Mouse (Mus musculus) myocyte (in vitro differentiated cells): ENCODE results near the gene Zfpm1.

Source experiments
- CEBPB ChIP-seq: IDR thresholded peaks from 2 replicates; pipeline ENCODE4 v1.6.1; 2011; ENCODE audit warnings: mild to moderate bottlenecking, moderate library complexity; ENCODE audit not compliant: poor library complexity, insufficient read depth, severe bottlenecking
- E2F4 ChIP-seq: IDR thresholded peaks from one replicate; pipeline ENCODE4 v1.6.1; 2011; ENCODE audit warnings: mild to moderate bottlenecking, control low read depth, moderate library complexity; ENCODE audit not compliant: insufficient read depth
- MYOD1 ChIP-seq, 3 experiments: IDR thresholded peaks; one replicate each; pipeline ENCODE4 v1.6.1; 2011; ENCODE audit warnings: control low read depth in 2 of 3, low read depth in 2 of 3, mild to moderate bottlenecking in 2 of 3, moderate library complexity in 1 of 3; ENCODE audit not compliant: insufficient read length in 2 of 3, control insufficient read depth in 1 of 3
- MYOG ChIP-seq, 3 experiments: IDR thresholded peaks; one replicate each; pipeline ENCODE4 v1.6.1; 2011; ENCODE audit warnings: control low read depth in 2 of 3, low read depth in 2 of 3, mild to moderate bottlenecking in 2 of 3; ENCODE audit not compliant: insufficient read length in 2 of 3, control insufficient read depth in 1 of 3, insufficient read depth in 1 of 3
- POLR2A ChIP-seq: IDR thresholded peaks from one replicate; pipeline ENCODE4 v1.6.1; 2011; ENCODE audit warnings: low read depth, mild to moderate bottlenecking, control low read depth, moderate library complexity; ENCODE audit not compliant: insufficient read length
- TCF12 ChIP-seq: IDR thresholded peaks from one replicate; pipeline ENCODE4 v1.6.1; 2011; ENCODE audit warnings: mild to moderate bottlenecking, control low read depth; ENCODE audit not compliant: poor library complexity, insufficient read depth, severe bottlenecking

DNA sequence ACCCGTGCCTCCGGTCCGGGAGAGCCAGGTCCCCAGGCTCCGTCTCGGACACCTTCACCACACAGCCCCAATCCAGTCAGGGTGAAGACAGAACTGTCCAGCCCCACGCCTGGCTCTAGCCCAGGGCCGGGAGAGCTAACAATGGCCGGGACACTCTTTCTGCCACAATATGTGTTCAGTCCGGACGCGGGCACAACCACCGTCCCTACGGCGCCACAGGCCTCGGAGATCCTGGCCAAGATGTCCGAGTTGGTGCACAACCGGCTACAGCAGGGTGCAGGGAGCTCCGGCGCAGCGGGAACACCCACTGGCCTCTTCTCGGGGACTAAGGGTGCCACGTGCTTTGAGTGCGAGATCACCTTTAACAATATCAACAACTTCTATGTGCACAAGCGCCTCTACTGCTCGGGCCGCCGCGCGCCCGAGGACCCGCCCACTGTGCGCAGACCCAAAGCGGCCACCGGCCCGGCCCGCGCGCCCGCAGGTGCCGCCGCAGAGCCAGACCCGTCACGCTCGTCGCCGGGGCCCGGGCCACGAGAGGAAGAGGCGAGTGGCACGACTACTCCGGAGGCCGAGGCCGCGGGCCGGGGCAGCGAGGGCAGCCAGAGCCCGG is 53.8 kb downstream of the Zfpm1 start:
- TF ChIP-seq POLR2A (no peak), E2F4 (no peak), CEBPB (no peak), TCF12 (no peak), MYOG (IDR thresholded peaks at IDR 0.05; ENCODE audit: control insufficient read depth in 1 of 3, insufficient read depth in 1 of 3, insufficient read length in 2 of 3, low read depth in 2 of 3) (no peak), MYOD1 (IDR thresholded peaks at IDR 0.05; ENCODE audit: control insufficient read depth in 1 of 3, insufficient read length in 2 of 3, low read depth in 2 of 3) (no peak)
